Comparison of ENCODE assay signal across 22 mouse cellular contexts in genomic region chr2:152312996-152313395, GRCm38 (mm10). TPM values are rescaled to one million over a fixed set of nuclear protein-coding genes. Genes with fewer than 3 reads are reported as not detected.
A peak's percentile ranks its signal among the peaks of the same experiment; 100 is the strongest.
DNase-seq lines count a peak whose midpoint lies in the region; ATAC-seq and TF ChIP-seq lines count a peak whose summit lies in the region.
"Had no signal": no experiment of that assay in that cellular context is flagged by ENCODE, and none has a peak within 500 bp of the region (broad histone marks: within the 10 kb centered on the region; RNA-seq: fewer than 3 reads in every experiment).

No protein-coding gene starts in this region.

- ATAC-seq in embryonic facial prominence, embryonic 14.5 days (ENCODE audit: low read depth): no peak
- no peak for ATAC-seq in midbrain, embryonic 16.5 days
- ATAC-seq: forebrain, postnatal 0 days; midbrain, embryonic 13.5 days had no signal

- no peak for TF ChIP-seq CTCF in cortical plate, adult 2 months (IDR thresholded peaks at IDR 0.05; ENCODE audit: extremely low read depth, insufficient read depth, low read length)

- peaks cover 93% of the 10 kb centered on the region for H3K36me3 ChIP-seq in embryonic facial prominence, embryonic 14.5 days (ENCODE audit: control insufficient read depth, insufficient read depth, low read length)
- peaks cover 100% of the 10 kb centered on the region for H3K36me3 ChIP-seq in embryonic facial prominence, embryonic 10.5 days (replicated peaks)
- peaks cover 40% of the 10 kb centered on the region for H3K36me3 ChIP-seq in midbrain, embryonic 16.5 days (ENCODE audit: control insufficient read depth, insufficient read depth, low read length)

- H3K27ac ChIP-seq in embryonic facial prominence, embryonic 14.5 days (replicated peaks; ENCODE audit: low read depth, low read length): no peak overlapping the region
- no peak overlapping the region for H3K27ac ChIP-seq in embryonic facial prominence, embryonic 10.5 days (replicated peaks)
- H3K27ac ChIP-seq in cortical plate, adult 2 months (ENCODE audit: insufficient read depth, low read length): no peak overlapping the region
- H3K27ac ChIP-seq in midbrain, embryonic 16.5 days (ENCODE audit: low read length): no peak overlapping the region
- H3K27ac ChIP-seq: heart, adult 2 months; hindbrain, embryonic 15.5 days; liver, embryonic 14.5 days; midbrain, embryonic 13.5 days; neural tube, embryonic 12.5 days had no signal

- H3K4me2 ChIP-seq in embryonic facial prominence, embryonic 14.5 days (ENCODE audit: low read depth, low read length): no peak overlapping the region
- no peak overlapping the region for H3K4me2 ChIP-seq in midbrain, embryonic 16.5 days (ENCODE audit: low read length)
- H3K4me2 ChIP-seq: hindbrain, embryonic 15.5 days; lung, embryonic 14.5 days; midbrain, embryonic 13.5 days; neural tube, embryonic 12.5 days had no signal

- H3K27me3 ChIP-seq in embryonic facial prominence, embryonic 14.5 days (replicated peaks; ENCODE audit: control insufficient read depth, insufficient read depth, low read length): no peaks in the 10 kb centered on the region
- no peaks in the 10 kb centered on the region for H3K27me3 ChIP-seq in embryonic facial prominence, embryonic 10.5 days (replicated peaks; ENCODE audit: low read depth, poor library complexity, severe bottlenecking)
- no peaks in the 10 kb centered on the region for H3K27me3 ChIP-seq in midbrain, embryonic 16.5 days (ENCODE audit: control insufficient read depth, insufficient read depth, low read depth, low read length)
- H3K27me3 ChIP-seq: hindbrain, embryonic 15.5 days; megakaryocyte, embryonic 14.5 days; midbrain, embryonic 13.5 days; neural tube, embryonic 12.5 days had no signal

- 73% methylated on average over 7 of the region's 7 CpGs for WGBS in embryonic facial prominence, embryonic 14.5 days
- 93% methylated on average over 7 of the region's 7 CpGs for WGBS in embryonic facial prominence, embryonic 10.5 days
- 84% methylated on average over 7 of the region's 7 CpGs for WGBS in midbrain, embryonic 16.5 days

- 0 out of 2 replicates have a peak, but pooled peaks have one; percentile 8 for TF ChIP-seq POLR2A in cortical plate, adult 2 months (IDR thresholded peaks at IDR 0.05; ENCODE audit: extremely low read depth, insufficient read depth, low read length)

- H3K4me1 ChIP-seq in embryonic facial prominence, embryonic 14.5 days (ENCODE audit: control insufficient read depth, insufficient read depth, low read length): no peaks in the 10 kb centered on the region
- no peaks in the 10 kb centered on the region for H3K4me1 ChIP-seq in embryonic facial prominence, embryonic 10.5 days
- no peaks in the 10 kb centered on the region for H3K4me1 ChIP-seq in cortical plate, adult 2 months (ENCODE audit: control insufficient read depth, insufficient read depth, low read length)
- no peaks in the 10 kb centered on the region for H3K4me1 ChIP-seq in midbrain, embryonic 16.5 days (ENCODE audit: control insufficient read depth, insufficient read depth, low read length)
- H3K4me1 ChIP-seq: hindbrain, embryonic 15.5 days; megakaryocyte, embryonic 14.5 days; midbrain, embryonic 13.5 days; neural tube, embryonic 12.5 days had no signal

- no peak overlapping the region for H3K4me3 ChIP-seq in embryonic facial prominence, embryonic 14.5 days (ENCODE audit: low read depth, low read length)
- no peak overlapping the region for H3K4me3 ChIP-seq in embryonic facial prominence, embryonic 10.5 days
- H3K4me3 ChIP-seq in cortical plate, adult 2 months (ENCODE audit: insufficient read depth, low read length): no peak overlapping the region
- no peak overlapping the region for H3K4me3 ChIP-seq in midbrain, embryonic 16.5 days (ENCODE audit: low read depth, low read length)
- H3K4me3 ChIP-seq: heart, adult 2 months; hindbrain, embryonic 15.5 days; megakaryocyte, embryonic 14.5 days; midbrain, embryonic 13.5 days; neural tube, embryonic 12.5 days had no signal

- H3K9me3 ChIP-seq in embryonic facial prominence, embryonic 14.5 days (ENCODE audit: control insufficient read depth, low read length): no peaks in the 10 kb centered on the region
- H3K9me3 ChIP-seq in embryonic facial prominence, embryonic 10.5 days: no peaks in the 10 kb centered on the region
- no peaks in the 10 kb centered on the region for H3K9me3 ChIP-seq in midbrain, embryonic 16.5 days (replicated peaks; ENCODE audit: control insufficient read depth, low read length, poor library complexity, severe bottlenecking)
- H3K9me3 ChIP-seq: hindbrain, embryonic 15.5 days; megakaryocyte, embryonic 14.5 days; midbrain, embryonic 13.5 days; neural tube, embryonic 12.5 days had no signal

- DNase-seq in adrenal gland, postnatal 14 days: peak; percentile 44
- DNase-seq in adrenal gland, postnatal 25 days: no peak
- peak; percentile 12 for DNase-seq in embryonic facial prominence, embryonic 14.5 days (ENCODE audit: low spot score)
- DNase-seq in embryonic facial prominence, embryonic 10.5 days (ENCODE audit: low spot score): no peak
- peak; percentile 25 for DNase-seq in heart, postnatal 4 days
- no peak for DNase-seq in heart, adult 9 months (ENCODE audit: low spot score in 2 of 2)
- DNase-seq: cerebellum, adult 8-10 months; forebrain, postnatal 0 days; gastrocnemius, postnatal 36 days; heart, adult 2 months; kidney, postnatal 4 days; lung, embryonic 14.5 days; right cerebral cortex, postnatal 25 days; spleen, adult 18-20 months; thymus, postnatal 14 days had no signal

- no peak overlapping the region for H3K9ac ChIP-seq in embryonic facial prominence, embryonic 14.5 days (ENCODE audit: low read depth, low read length)
- H3K9ac ChIP-seq in midbrain, embryonic 16.5 days (ENCODE audit: low read depth, low read length): no peak overlapping the region
- H3K9ac ChIP-seq: forebrain, postnatal 0 days; hindbrain, embryonic 15.5 days; liver, embryonic 14.5 days; lung, embryonic 14.5 days; midbrain, embryonic 13.5 days; neural tube, embryonic 12.5 days had no signal

RNA-seq across cellular contexts. Expression of gene Tbc1d20, which starts 19.4 kb away (rescaled TPM):
- 145 and 149 TPM in 2 replicates for total RNA-seq in adrenal gland, postnatal 14 days (2021)
- 117 and 119 TPM in 2 replicates for total RNA-seq in adrenal gland, postnatal 25 days (2021)
- polyA plus RNA-seq in embryonic facial prominence, embryonic 14.5 days (2014; fragmentation: Nextera tagmentation; extraction: Ambion mirVana): 31.0 and 32.2 TPM in 2 replicates
- 30.8 and 32.0 TPM in 2 replicates for polyA plus RNA-seq in embryonic facial prominence, embryonic 10.5 days (2016; fragmentation: Nextera tagmentation; extraction: Ambion mirVana)
- total RNA-seq in heart, postnatal 4 days (2021): 10 to 100 TPM; 54.4 to 65.8 TPM
- 41.4 and 44.7 TPM in 2 replicates for polyA plus RNA-seq in cortical plate, adult 2 months (2012; rRNA removed)
- polyA plus RNA-seq in midbrain, embryonic 16.5 days (2015; fragmentation: Nextera tagmentation; extraction: Ambion mirVana): 33.6 and 34.2 TPM in 2 replicates

RNA-seq across cellular contexts. Expression of gene Rbck1, which starts 19.5 kb away (rescaled TPM):
- 104 and 107 TPM in 2 replicates for total RNA-seq in adrenal gland, postnatal 14 days (2021)
- total RNA-seq in adrenal gland, postnatal 25 days (2021): 113 and 126 TPM in 2 replicates
- polyA plus RNA-seq in embryonic facial prominence, embryonic 14.5 days (2014; fragmentation: Nextera tagmentation; extraction: Ambion mirVana): 79.5 and 82.2 TPM in 2 replicates
- polyA plus RNA-seq in embryonic facial prominence, embryonic 10.5 days (2016; fragmentation: Nextera tagmentation; extraction: Ambion mirVana): 96.2 and 98.1 TPM in 2 replicates
- 10 to 100 TPM; 70.5 to 75.6 TPM for total RNA-seq in heart, postnatal 4 days (2021)
- polyA plus RNA-seq in cortical plate, adult 2 months (2012; rRNA removed): 197 and 210 TPM in 2 replicates
- 101 and 104 TPM in 2 replicates for polyA plus RNA-seq in midbrain, embryonic 16.5 days (2015; fragmentation: Nextera tagmentation; extraction: Ambion mirVana)

RNA-seq across cellular contexts. Expression of gene Trib3, which starts 30.8 kb away (rescaled TPM):
- 4.5 and 6.0 TPM in 2 replicates for total RNA-seq in adrenal gland, postnatal 14 days (2021)
- 10.6 and 19.7 TPM in 2 replicates for total RNA-seq in adrenal gland, postnatal 25 days (2021)
- polyA plus RNA-seq in embryonic facial prominence, embryonic 14.5 days (2014; fragmentation: Nextera tagmentation; extraction: Ambion mirVana): 3.0 and 3.3 TPM in 2 replicates
- 2.5 and 3.0 TPM in 2 replicates for polyA plus RNA-seq in embryonic facial prominence, embryonic 10.5 days (2016; fragmentation: Nextera tagmentation; extraction: Ambion mirVana)
- total RNA-seq in heart, postnatal 4 days (2021): 1 to 10 TPM; 2.9 TPM
- 0.40 and 0.61 TPM in 2 replicates for polyA plus RNA-seq in cortical plate, adult 2 months (2012; rRNA removed)
- 1.9 and 2.4 TPM in 2 replicates for polyA plus RNA-seq in midbrain, embryonic 16.5 days (2015; fragmentation: Nextera tagmentation; extraction: Ambion mirVana)

Comparison
In these comparisons a context has a peak if more than half of its experiments do, and no peak if none do; other contexts are left out.
1. DNase-seq: peak in adrenal gland, postnatal 14 days (single experiment), embryonic facial prominence, embryonic 14.5 days (single experiment) and heart, postnatal 4 days (single experiment); none in adrenal gland, postnatal 25 days (single experiment), embryonic facial prominence, embryonic 10.5 days (single experiment) and heart, adult 9 months (0 of 2).